Mouse (Mus musculus) liver, embryonic 14.5 days (tissue): Measurements from ENCODE around the gene Megf11. TPM values are rescaled to one million over a fixed set of nuclear protein-coding genes. Genes with fewer than 3 reads are reported as not detected.
"Not testable (repeated sequence)": the region's sequence is repeated elsewhere in the genome, so short reads cannot be mapped to it uniquely, and the experiment has no call there.

Experiments
- ATAC-seq: fragments of 200-750 bp; cut with Nextera tagmentation; 2 replicates; pipeline ENCODE4 v1.8.0; 2017; ENCODE audit warnings: moderate number of reproducible peaks, mild to moderate bottlenecking, moderate library complexity; ENCODE audit not compliant: insufficient read depth
- DNase-seq, 3 experiments: peaks; one replicate each; pipeline ENCODE4 v3.0.0-alpha.2; 2012 to 2013; ENCODE audit warnings: low read depth in 3 of 3, low spot score in 3 of 3
- H3K27ac ChIP-seq: fragments of 300-500 bp; sonication (generic); 2 replicates; pipeline ENCODE4 v1.5.1; 2014; ENCODE audit warnings: moderate library complexity, mild to moderate bottlenecking, control low read depth, inconsistent platforms
- H3K27me3 ChIP-seq: fragments of 300-500 bp; sonication (generic); 2 replicates; pipeline ENCODE4 v1.6.1; 2014; ENCODE audit warnings: mild to moderate bottlenecking, low read length, moderate library complexity; ENCODE audit not compliant: control insufficient read depth, insufficient read depth
- H3K36me3 ChIP-seq: fragments of 300-500 bp; sonication (generic); replicated peaks from 2 replicates; pipeline ENCODE4 v1.6.1; 2014; ENCODE audit warnings: low read depth; ENCODE audit not compliant: control insufficient read depth, insufficient read depth
- H3K4me1 ChIP-seq, 2 experiments: fragments of 200-500 bp in 1 of 2; fragments of 300-500 bp in 1 of 2; sonication (generic) in 1 of 2; replicated peaks; 2 replicates each; pipeline ENCODE4 v1.6.1; 2012 to 2014; ENCODE audit warnings: antibody characterized with exemption in 1 of 2, inconsistent platforms in 1 of 2, low read length in 1 of 2; ENCODE audit not compliant: control insufficient read depth in 2 of 2, insufficient read depth in 2 of 2
- H3K4me2 ChIP-seq: fragments of 300-500 bp; sonication (generic); 2 replicates; pipeline ENCODE4 v1.6.1; 2014; ENCODE audit warnings: low read depth, mild to moderate bottlenecking, control low read depth, moderate library complexity
- H3K4me3 ChIP-seq, 2 experiments: fragments of 200-500 bp in 1 of 2; fragments of 300-500 bp in 1 of 2; sonication (generic) in 1 of 2; 2 replicates each; pipeline ENCODE4 v1.5.1; 2012 to 2014; ENCODE audit warnings: low read depth in 2 of 2, low read length in 2 of 2, mild to moderate bottlenecking in 2 of 2, control low read depth in 1 of 2, inconsistent platforms in 1 of 2, moderate library complexity in 1 of 2; ENCODE audit not compliant: insufficient read depth in 1 of 2
- H3K9ac ChIP-seq: fragments of 300-500 bp; sonication (generic); replicated peaks from 2 replicates; pipeline ENCODE4 v1.6.1; 2014; ENCODE audit warnings: mild to moderate bottlenecking, control low read depth, moderate library complexity
- H3K9me3 ChIP-seq: fragments of 300-500 bp; sonication (generic); 2 replicates; pipeline ENCODE4 v1.6.1; 2016; ENCODE audit warnings: low read length, mixed read lengths; ENCODE audit not compliant: control insufficient read depth
- CTCF ChIP-seq: IDR thresholded peaks from 2 replicates; pipeline ENCODE4 v1.5.1; 2016; ENCODE audit warnings: antibody characterized with exemption, low read depth, control low read depth
- EP300 ChIP-seq: IDR thresholded peaks from 2 replicates; pipeline ENCODE4 v1.6.1; 2016; ENCODE audit warnings: antibody characterized with exemption, low read depth
- WGBS: fragments of 180-500 bp; shearing (Covaris S2); extraction: QIAGEN DNeasy Blood & Tissue Kit; methylation state at CpG from one replicate; pipeline ENCODE4 v1.1.7; 2014; ENCODE audit not compliant: insufficient replicate concordance; 5-methylcytosine and 5-hydroxymethylcytosine counted together
- polyA plus RNA-seq, 2 experiments: library from polyadenylated mRNA; depleted of rRNA in 1 of 2; stranded (reverse) in 1 of 2; unstranded in 1 of 2; fragments of >200 nt; fragmentation: Nextera tagmentation in 1 of 2; extraction: Ambion mirVana in 1 of 2; gene quantifications; 2 replicates each; pipeline versions ENCODE4 v1.2.1 to v1.2.3; 2012 to 2014

Megf11 gene
- polyA plus RNA-seq, 2 experiments: 0.18 to 0.28 TPM

GRCm38 (mm10) chr9:64704073-64704840 lies 318.8 kb downstream of the Megf11 start:
- no peak for DNase-seq
- Histone ChIP-seq H3K27me3 (no peaks in the 10 kb centered on the region), H3K27ac (no peak overlapping the region), H3K4me2 (no peak overlapping the region), H3K9me3 (no peaks in the 10 kb centered on the region), H3K9ac (no peak overlapping the region), H3K4me1 (peaks cover 0 to 12% of the 10 kb centered on the region in 2 experiments; a peak in 2 of 4 replicates), H3K4me3 (no peak overlapping the region), H3K36me3 (peaks cover 7% of the 10 kb centered on the region)
- no peak for TF ChIP-seq EP300
- TF ChIP-seq CTCF: no peak
- ATAC-seq: no peak
- 70% methylated on average over 5 of the region's 5 CpGs for WGBS

DNA sequence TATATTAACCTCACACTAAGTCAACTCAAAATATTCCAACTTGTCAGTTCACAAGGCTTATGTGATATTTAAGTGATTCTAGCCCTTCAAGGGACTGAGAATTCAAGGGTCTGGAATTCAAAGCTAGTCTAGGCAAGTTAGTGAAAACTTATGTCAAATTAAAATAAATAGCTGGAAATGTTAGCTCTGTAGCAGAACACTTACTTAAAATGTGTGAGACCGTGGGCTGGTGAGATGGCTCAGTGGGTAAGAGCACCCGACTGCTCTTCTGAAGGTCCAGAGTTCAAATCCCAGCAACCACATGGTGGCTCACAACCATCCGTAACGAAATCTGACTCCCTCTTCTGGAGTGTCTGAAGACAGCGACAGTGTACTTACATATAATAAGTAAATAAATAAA lies 324.9 kb downstream of the Megf11 start:
- H3K9me3 ChIP-seq, H3K27me3 ChIP-seq, H3K4me3 ChIP-seq, DNase-seq, ATAC-seq, H3K9ac ChIP-seq, H3K27ac ChIP-seq, H3K4me2 ChIP-seq, H3K36me3 ChIP-seq, H3K4me1 ChIP-seq: not testable (repeated sequence)
- 90% methylated on average over 3 of the region's 5 CpGs for WGBS

- Histone ChIP-seq H3K36me3 (peaks cover 17% of the 10 kb centered on the region), H3K27ac (no peak overlapping the region), H3K27me3 (no peaks in the 10 kb centered on the region), H3K9ac (no peak overlapping the region), H3K9me3 (no peaks in the 10 kb centered on the region), H3K4me3 (no peak overlapping the region), H3K4me1 (peaks cover 0 to under 1% of the 10 kb centered on the region in 2 experiments; a peak in 2 of 4 replicates), H3K4me2 (no peak overlapping the region)
- ATAC-seq (no peak), DNase-seq (no peak)
- TF ChIP-seq CTCF (no peak), EP300 (no peak)
- WGBS: 70% methylated on average over 5 of the region's 5 CpGs
These were observed 334.2 kb downstream of the Megf11 start for GRCm38 (mm10) chr9:64719526-64720163.

DNA sequence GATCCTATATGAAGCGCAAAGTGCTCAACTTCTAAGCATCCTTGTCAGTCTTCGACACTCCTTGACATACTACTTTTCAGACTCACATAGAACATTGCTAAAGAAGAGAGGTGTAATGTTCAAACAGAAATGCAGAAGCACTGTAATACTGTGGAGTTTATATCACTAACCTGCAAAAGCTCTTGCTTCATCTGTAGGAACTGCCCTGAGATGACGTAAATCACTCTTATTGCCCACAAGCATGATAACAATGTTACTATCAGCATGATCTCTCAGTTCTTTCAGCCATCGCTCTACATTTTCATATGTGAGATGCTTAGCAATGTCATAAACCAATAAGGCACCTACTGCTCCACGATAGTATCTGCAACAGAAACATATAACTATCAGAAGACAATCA lies 341.0 kb downstream of the Megf11 start:
- Histone ChIP-seq H3K27ac (no peak overlapping the region), H3K9ac (no peak overlapping the region), H3K9me3 (no peaks in the 10 kb centered on the region), H3K4me1 (peaks cover 0 to 6% of the 10 kb centered on the region in 2 experiments; a peak in 1 of 4 replicates), H3K27me3 (no peaks in the 10 kb centered on the region), H3K4me2 (no peak overlapping the region), H3K36me3 (peaks cover 28% of the 10 kb centered on the region), H3K4me3 (no peak overlapping the region)
- DNase-seq: no peak
- 80% methylated on average over 5 of the region's 5 CpGs for WGBS
- no peak for TF ChIP-seq EP300
- no peak for TF ChIP-seq CTCF
- ATAC-seq: no peak

GRCm38 (mm10) chr9:64731029-64731560 lies 345.7 kb downstream of the Megf11 start:
- ATAC-seq (no peak), DNase-seq (no peak)
- 66% methylated on average over 3 of the region's 3 CpGs for WGBS

More at GRCm38 (mm10) chr9:64731029-64731560, 345.7 kb downstream of the Megf11 start:
- H3K4me2 ChIP-seq: no peak overlapping the region
- no peak overlapping the region for H3K27ac ChIP-seq
- H3K4me1 ChIP-seq: peaks cover 3 to 14% of the 10 kb centered on the region in 2 experiments
- H3K4me3 ChIP-seq: no peak overlapping the region
- no peaks in the 10 kb centered on the region for H3K9me3 ChIP-seq
- H3K27me3 ChIP-seq: no peaks in the 10 kb centered on the region
- peaks cover 12% of the 10 kb centered on the region for H3K36me3 ChIP-seq
- no peak overlapping the region for H3K9ac ChIP-seq
- TF ChIP-seq EP300: no peak
- no peak for TF ChIP-seq CTCF
